Mouse (Mus musculus) gastrocnemius, adult 18-20 months (tissue): ENCODE data around the gene Noxred1. TPM values are rescaled to one million over a fixed set of nuclear protein-coding genes. Genes with fewer than 3 reads are reported as not detected.
"Not testable (repeated sequence)": the region's sequence is repeated elsewhere in the genome, so short reads cannot be mapped to it uniquely, and the experiment has no call there.

Source experiments
- DNase-seq: peaks from one replicate; pipeline ENCODE4 v3.0.0; 2021; ENCODE audit warnings: low spot score
- total RNA-seq, 2 experiments: library from RNA; stranded (reverse); gene quantifications; 2 replicates each; pipeline ENCODE4 v1.2.3; 2021

Noxred1 gene
- total RNA-seq, 2 experiments from 2014 or later, result 0.55 to 0.94 TPM

- DNase-seq, result no peak
Observed at GRCm38 (mm10) chr12:87229633-87230032, 8.9 kb downstream of the Noxred1 start.

GRCm38 (mm10) chr12:87226801-87227200 is 11.7 kb downstream of the Noxred1 start:
- no peak for DNase-seq

- no peak for DNase-seq
Observed at GRCm38 (mm10) chr12:87224950-87225349, 13.6 kb downstream of the Noxred1 start.

- DNase-seq, result peak; percentile 7
Observed at GRCm38 (mm10) chr12:87219362-87219761, 19.2 kb downstream of the Noxred1 start.

- DNase-seq, result no peak
Observed at GRCm38 (mm10) chr12:87217596-87217995, 20.9 kb downstream of the Noxred1 start.

GRCm38 (mm10) chr12:87216053-87216452 is 22.5 kb downstream of the Noxred1 start:
- no peak for DNase-seq

GRCm38 (mm10) chr12:87212844-87213606 is 25.5 kb downstream of the Noxred1 start:
- no peak for DNase-seq

- not testable (repeated sequence) for DNase-seq
Observed at GRCm38 (mm10) chr12:87205789-87206188, 32.7 kb downstream of the Noxred1 start.

GRCm38 (mm10) chr12:87201694-87202093 is 36.8 kb downstream of the Noxred1 start:
- no peak for DNase-seq

- peak; percentile 63 for DNase-seq
Observed at GRCm38 (mm10) chr12:87199973-87200586, 38.5 kb downstream of the Noxred1 start, which contains the start of gene Tmed8. TSS of gene Tmed8 (minus strand) at chr12:87200454.

- DNase-seq, result peak; percentile 4
Observed at GRCm38 (mm10) chr12:87199206-87199972, 39.1 kb downstream of the Noxred1 start, which contains the start of gene Samd15. TSS of gene Samd15 (plus strand) at chr12:87199723.

GRCm38 (mm10) chr12:87198792-87199191 is 39.7 kb downstream of the Noxred1 start:
- DNase-seq, result no peak

GRCm38 (mm10) chr12:87196310-87196709 is 42.2 kb downstream of the Noxred1 start:
- DNase-seq, result no peak

GRCm38 (mm10) chr12:87195069-87195468 is 43.5 kb downstream of the Noxred1 start:
- no peak for DNase-seq

- DNase-seq, result no peak
Observed at GRCm38 (mm10) chr12:87193008-87193407, 45.5 kb downstream of the Noxred1 start.

GRCm38 (mm10) chr12:87177631-87178030 is 60.9 kb downstream of the Noxred1 start:
- DNase-seq, result no peak

- no peak for DNase-seq
Observed at GRCm38 (mm10) chr12:87175194-87175946, 63.2 kb downstream of the Noxred1 start.
